Mouse (Mus musculus) adrenal gland, adult (tissue): Measurements from ENCODE around the gene Cltc.
"Not testable (repeated sequence)": the region's sequence is repeated elsewhere in the genome, so short reads cannot be mapped to it uniquely, and the experiment has no call there.

ENCODE experiments used
- DNase-seq, 2 experiments: peaks; one replicate each; pipeline ENCODE4 v3.0.0; 2022 to 2023; ENCODE audit warnings: low spot score in 1 of 2; ENCODE audit not compliant: inconsistent age in 2 of 2

Cltc gene

DNA sequence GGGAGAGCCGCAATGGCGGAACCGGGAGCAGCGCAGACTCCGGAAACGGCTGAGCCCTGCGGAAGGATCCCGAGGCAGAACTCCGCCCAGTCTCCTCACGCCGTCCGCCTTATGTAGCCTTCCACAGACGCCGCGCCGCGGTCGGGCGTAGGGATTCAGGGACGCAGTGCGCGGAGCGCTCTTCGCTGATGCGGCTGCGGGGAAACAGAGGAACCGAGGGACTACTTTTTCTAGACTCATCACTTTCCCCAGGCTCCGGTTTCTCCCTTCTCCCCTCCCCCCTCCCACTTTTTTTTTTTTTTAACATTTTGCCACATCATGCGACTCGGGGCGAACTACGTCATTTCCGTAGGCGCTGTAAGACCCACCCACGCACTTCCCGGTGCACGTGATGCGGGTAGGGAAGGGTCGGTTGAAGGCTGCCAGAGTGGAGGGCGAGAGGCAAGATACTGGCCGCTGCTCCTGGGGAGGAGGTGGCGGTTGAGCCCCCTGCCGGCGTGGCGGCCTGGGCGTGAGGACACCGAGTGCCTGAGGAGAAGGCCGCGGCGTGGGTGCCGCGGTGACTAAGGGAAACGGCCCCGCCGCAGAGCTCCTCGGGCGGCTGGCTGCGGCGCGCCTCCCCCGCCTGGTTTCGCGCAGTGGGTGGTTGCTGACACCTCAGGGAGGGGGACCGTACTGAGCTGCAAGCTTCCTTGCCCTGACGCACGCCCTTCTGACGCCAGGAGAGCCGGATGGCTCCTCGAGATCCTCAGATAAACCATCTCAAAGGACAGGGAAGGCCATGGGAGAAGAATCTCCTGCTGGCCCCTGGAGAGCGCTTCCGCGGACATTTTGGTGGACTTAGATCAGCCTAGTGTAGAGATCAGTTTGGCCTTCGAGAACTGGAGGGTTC, at the start of gene Cltc:
Gene Cltc (minus strand): TSS at position 86 of the 892 bp plus-strand sequence.
- peak; percentile 97 to 99 for DNase-seq

DNA sequence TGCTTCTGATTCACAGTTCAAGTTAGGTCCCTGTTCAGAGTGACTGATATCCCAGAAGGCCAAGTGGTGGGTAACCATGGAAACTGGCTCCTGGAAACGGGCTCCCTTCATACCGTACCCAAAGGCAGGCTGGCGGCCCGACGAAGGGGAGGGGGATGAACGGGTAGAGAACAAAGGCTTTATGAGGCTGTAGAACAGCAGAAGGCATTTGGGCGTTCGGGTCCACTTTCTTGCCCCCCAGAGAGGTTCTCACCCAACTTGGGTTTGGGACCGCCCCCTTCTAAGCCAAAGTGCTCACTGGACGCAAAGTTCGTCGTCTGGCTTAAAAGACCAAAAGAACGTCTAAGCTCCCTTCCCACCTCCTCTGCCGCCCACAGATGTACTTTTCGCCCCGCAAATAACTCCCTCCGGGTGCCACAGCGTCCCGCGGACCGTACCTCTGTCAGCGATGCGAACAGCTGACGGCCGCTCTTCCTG, 49.7 kb upstream of the Cltc start:
- peak; percentile 65 to 89 for DNase-seq

DNA sequence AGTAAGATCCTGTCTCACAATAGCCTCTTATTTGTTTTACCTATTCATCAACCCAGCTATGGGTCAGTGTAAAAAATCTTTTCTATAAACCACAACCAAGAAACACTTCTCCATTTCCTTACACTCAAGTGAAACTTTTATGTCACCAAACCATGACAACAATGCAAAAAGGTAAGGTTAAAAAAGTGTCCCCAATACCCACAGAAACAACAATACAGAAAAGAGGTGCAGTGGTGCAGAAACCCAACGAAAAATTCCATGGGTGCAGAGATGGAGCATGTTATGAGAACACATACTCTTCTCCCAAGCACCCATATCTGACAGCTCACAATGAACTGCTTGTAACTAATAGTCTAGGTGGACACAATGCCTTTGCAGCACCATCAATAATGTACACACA, 36.8 kb upstream of the Cltc start:
- DNase-seq, result no peak

DNA sequence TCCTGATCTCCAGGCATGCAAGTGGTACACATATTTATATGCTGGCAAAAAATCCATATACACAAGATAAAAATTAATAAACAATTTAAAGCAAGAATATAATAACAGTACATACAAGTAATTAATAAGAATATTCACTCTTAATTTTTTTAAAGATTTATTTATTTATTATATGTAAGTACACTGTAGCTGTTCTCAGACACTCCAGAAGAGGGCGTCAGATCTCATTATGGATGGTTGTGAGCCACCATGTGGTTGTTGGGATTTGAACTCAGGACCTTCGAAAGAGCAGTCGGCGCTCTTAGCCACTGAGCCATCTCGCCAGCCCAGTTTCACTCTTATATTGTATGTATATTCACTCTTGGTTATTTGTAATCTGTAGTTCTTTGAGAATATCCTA, 30.1 kb upstream of the Cltc start:
- DNase-seq, result not testable (repeated sequence)

DNA sequence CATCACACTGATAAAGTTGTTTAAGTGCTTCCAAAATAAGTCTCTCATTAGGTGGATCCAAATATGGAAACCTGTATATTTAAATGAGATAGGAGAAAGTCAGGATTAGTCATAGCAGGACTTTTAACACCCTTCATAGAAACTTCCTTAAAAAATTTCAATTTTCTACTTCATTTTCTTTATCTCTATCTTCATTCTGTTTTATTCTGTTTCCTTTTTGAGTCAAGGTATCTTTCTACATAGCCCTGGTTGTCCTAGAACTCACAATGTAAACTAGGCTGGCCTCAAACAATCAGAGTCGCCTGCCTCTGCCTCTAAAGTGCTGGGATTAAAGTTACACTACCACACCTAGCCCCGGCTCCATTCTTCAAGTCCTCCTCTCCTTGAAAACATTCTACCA, 28.4 kb upstream of the Cltc start:
- DNase-seq, result no peak

DNA sequence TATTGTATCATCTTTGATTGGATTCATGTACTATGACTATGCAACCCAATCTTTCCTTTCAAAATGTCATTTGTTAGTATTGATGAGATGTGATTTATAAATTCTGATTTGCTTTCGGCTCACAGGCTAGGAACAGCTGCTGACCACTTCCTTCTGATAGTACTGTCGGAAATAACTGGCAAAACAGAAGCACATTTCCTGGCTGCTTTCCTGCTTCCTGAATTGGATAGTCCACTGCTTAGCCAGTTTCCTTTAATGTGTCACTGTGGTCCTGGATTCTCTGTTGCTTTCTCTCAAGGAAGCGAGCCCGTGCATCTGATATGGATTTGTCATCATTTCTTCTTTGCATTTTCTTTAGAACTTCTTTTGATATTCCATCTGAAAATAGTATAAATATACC, 12.5 kb upstream of the Cltc start:
- no peak for DNase-seq

DNA sequence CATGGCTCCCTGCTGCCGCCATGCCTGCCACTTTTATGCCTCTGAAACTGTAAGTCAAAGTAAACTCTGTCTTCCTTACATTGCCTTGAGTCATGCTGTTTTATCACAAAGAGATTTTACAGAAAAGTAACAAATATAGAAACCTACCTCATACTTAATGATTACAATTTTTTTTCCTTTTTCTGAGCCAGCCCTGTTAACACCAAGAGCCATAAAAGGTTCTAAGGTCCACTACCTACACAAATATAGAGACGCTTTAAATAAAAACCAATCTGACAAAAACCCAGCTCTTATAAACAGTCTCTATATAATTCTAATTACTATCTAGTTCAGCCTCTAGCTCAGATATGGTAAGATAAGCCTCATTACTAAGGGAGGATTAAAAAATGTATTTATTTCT, 7.1 kb upstream of the Cltc start:
- no peak for DNase-seq

DNA sequence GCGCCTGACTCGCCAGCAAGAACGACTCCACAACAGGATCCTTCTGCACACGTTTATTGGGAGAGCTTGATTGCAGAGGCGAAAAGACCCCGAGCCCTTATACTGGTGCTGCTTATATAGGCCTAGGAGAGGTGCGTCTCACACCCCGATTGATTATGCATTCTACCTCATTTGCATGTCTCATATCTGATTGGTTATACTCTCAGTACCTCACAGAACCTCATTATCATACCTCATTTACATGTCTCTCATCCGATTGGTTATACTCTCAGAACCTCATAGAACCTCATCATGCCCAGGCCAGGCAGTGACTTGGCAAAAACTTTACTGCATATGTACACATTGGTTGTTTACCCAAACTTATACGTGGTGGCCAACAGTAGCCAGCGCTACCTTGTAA, 5.8 kb upstream of the Cltc start:
- not testable (repeated sequence) for DNase-seq

DNA sequence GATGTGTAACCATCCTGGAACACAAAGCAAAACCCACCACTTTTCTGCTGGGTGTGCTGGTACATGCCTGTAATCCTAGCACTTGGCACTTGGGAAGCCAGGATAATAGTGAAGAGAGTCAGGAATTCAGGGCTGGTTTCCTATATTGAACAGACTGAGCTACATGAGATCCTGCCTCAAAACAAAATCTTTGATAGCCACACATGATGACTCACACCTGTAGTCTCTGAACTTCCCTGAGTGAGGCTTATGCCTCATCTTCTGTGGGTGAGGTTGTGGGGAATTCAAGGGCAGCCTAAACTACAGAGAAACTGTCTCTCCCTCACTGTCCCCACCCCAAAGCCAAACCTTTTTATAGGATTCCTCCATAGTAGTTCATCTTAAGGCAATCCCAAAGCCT, 3.0 kb upstream of the Cltc start:
- peak in 1 of 2 experiments; percentile 69 for DNase-seq

DNA sequence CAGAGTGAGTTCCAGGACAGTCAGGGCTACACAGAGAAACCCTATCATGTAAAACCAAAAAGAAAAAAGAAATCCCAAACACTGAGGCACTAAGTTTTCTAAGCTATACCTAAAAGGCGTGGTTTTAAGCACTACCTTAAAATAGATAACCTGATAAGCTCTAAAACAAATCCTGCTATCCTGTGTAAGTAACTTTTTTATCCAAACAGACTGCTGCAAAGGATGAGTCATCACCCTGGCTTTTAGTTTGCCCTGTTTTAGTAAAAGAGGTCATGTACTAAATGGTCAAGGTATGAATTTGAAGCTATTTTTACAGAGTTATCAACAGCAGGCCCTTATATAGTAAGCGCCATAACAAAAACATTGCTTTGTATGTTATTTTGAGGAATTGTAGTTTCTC, 2.5 kb upstream of the Cltc start:
- DNase-seq, result peak in 1 of 2 experiments; percentile 54

DNA sequence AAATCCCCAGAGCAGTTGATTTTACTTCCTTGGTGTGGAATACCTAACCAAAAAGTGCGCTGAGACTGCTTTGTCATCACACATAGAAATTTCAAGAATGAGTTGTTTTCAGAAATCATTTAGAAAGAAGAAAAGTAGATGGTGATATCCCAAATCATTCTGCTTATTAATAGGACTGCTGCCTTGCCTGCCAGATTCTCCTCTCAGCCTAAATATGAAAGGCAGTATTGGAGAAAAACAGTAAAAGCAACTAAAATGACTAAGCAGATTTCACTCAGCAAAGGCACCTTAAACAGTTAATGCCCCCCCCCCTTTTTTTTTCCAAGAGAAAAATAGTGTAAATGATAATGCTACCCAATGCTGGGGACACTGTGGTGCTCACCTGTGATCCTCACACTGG, 1.9 kb upstream of the Cltc start:
- DNase-seq, result peak in 1 of 2 experiments; percentile 28

DNA sequence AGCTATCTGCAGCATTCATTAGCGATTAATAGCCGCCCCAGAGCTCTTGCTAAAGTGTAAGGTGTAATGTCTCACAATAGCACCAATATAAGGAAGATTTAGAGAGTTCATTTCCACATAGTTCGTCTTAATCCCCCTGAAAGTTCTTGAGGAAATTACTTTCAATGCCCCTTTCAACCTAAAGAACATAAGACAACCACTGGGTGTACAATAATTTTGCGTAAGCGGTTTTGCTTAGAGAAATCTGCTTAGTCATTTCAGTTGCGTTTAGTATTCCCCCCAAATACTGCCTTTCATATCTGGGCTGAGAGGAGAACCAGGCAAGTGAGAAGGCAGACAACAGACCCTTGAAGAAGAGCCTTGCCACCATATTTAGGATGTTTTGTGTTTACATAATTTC, 1.2 kb upstream of the Cltc start:
- no peak for DNase-seq

DNA sequence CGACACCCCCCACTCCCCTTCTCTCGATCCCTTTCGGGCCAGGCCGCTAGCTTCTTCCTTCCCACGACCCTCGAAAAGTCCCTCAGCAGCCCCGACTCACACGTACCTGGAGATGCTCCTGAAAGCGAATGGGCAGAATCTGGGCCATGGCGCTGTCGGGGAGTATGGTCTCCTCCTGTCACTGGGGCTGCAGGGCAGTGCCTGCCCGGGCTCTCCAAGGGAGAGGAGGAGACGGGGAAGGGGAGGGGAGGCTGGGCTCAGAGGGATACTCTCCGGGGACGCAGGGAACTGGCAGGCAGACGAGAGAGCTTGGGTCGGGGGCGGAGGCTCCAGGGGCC, 254 bp downstream of the Cltc start:
- no peak for DNase-seq

DNA sequence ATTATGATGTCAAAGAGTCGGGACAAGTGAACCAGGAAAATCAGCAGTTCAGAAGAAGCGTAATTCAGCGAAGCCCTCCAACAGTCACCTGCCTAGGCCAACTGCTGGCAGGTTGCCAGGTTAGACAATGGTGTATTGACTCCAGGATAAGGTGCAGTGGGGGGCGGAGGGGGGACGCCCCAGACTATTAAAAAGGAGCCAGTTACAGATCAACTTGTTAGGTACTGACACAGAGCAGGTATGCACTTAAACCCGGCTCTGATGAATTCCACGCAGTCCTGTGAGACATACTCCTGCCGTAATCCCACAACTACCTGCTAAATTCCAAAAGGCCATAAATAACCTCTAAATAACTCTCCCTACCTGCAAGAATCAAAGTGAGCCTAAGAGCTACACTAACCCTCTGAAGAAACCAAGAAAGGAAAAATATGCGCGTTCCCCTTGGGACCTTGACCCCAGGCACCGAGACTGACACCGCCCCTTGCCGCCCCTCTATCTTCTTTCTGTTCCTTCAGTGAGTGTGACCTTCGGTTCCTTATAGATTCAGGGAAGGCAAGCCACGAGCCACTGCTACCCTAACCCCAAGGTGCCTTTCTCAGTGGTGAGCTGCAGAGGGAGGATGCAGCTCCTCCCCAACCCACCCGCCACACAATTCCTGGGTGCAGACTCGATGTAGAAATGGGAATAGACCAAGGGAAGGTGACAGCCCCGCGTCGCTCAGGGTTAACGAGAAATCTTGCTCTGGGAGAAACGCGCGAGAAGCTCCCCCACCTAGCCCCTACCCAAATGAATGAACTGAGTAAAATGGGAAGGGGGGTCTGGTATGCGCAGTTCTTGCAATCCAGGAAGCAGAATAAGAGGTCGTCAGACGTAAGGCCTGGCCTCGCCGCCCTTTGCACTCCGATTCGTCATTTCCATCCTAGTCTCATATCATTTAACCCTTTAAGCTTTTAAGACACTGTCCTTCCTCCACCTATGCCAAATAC, 916 bp downstream of the Cltc start:
- peak; percentile 49 to 80 for DNase-seq

DNA sequence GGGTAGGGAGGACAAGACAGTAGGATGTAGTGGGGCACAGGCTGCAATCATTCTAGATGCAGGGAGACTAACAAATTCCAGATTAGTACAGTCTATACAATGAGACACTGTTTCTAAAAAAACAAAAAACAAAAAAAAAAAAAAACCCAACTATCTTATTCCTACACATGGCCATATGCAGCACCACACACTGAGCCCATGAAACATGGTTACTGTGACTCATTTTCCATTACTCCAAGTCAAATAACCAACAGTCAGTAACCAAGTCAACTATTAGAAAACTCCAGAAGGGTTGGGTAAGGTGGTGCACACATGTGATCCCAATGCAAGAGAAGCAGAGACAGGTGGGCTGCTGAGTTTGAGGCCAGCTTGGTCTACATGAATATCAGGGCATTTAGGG, 5.0 kb downstream of the Cltc start:
- DNase-seq, result no peak

DNA sequence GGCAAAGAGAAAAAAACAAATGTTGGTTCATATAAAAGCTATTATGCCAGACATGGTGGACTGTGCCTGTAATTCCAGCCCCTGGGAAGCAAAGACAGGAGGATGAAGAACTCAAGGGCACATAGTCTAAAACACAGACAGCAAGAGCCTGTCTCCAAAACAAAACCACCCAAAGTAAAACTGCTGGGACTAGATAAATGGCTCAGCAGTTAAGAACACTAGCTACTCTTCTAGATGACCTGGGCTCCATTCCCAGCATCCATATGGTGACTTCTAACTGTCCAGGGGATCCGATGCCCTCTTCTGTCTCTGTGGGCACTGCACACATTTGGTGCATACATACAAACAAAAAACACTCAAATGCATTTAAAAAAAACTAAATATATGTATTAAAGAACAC, 6.4 kb downstream of the Cltc start:
- no peak for DNase-seq

DNA sequence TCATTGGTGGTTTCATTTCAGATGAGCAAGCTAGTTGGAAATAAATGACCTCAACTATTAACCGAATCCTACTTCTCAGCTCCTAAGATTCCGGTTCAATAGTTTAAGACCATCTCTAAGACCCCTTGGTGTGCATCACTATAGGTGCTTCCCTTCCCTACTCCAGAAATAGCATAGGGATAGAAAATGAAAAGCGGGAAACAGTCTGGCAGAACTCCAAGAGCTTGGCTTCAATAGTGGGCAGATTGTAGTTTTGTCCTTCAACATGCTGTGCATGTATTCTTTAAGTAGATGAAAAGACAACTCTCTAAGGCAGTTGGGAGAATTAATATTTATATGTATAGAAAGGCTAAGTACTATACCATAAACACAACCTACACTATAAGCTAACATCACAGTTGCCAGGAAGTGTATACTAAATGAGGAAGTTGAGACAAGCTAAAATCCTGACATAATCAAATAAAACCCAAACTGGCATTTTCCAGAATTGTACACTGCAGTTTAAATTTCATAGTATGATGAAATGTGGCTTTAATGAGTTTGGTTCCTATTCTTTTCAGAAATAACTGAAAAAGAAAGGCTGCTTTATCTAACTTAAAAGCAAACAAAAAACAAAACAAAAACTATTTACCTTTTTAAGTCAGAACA, 7.5 kb downstream of the Cltc start:
- DNase-seq, result peak in 1 of 2 experiments; percentile 48

DNA sequence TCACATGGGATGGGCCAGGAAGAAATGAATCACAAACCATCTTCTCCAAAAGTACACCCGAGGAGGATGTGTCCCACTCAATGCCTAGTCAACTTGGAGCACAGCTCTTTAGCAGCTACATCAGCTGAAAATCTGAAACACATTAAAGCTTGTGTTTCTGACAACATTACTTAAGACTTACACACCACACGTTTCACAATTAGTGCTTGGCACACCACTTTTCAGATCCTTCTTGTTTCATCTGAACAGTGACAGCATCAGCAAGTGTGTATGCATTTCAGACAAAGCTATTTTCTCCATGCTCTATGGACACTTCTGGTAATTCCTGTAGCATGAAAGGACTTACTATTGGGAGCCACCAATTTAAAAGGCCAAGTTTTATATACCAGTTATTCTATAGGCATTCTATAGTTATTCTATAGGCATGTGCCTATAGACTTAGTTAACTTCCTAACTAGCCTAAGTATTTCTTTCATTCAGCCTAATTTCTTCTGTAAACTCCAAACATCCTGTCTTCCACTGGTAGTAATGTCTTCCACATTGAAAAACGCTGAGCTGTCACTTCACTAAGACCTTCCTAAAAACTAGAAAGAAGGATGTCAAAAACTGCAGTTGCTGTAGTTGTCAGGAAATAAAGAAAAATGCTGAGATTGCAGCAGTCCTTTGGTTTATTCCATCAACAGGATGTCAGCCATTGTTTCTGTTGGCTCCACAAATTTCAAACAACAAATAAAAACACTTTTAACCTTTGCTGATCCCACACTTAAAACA, 11.5 kb downstream of the Cltc start:
- DNase-seq, result peak in 1 of 2 experiments; percentile 41

DNA sequence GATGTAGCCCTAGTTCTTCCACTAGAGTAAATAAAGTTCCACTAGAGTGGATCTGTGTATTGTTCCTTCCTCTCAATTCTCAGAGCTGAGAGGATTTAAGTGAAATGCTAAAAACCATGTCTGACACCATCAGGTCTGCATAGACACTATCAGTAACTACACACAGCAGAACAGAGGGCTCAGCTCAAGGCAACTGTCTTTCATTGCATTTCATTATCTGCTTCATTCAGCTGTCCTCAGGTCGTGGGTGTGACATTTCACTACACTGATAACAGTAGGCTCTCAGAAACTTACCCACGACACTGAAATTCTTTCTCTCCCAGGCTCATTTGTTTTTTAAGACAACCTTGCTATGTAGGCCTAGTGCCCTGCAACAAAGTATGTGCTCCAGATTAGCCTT, 14.8 kb downstream of the Cltc start:
- no peak for DNase-seq

DNA sequence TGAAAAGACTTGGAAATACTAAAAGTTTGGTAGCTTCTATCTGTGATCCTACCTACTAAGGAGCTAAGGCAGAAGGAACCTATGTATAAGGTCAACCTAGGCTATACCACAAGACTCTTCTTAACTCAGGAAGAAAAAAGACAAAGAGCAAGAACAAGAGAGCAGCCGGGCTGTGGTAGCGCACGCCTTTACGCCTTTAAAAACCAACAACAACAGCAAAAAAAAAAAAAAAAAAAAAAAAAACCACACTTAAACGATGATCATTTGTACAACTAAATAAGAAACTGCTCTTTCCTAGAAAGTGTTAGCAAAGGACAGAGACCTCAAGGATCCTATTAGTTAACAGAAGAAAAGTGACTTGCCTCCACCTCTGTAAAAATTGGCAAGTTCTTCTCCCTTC, 15.9 kb downstream of the Cltc start:
- no peak for DNase-seq

DNA sequence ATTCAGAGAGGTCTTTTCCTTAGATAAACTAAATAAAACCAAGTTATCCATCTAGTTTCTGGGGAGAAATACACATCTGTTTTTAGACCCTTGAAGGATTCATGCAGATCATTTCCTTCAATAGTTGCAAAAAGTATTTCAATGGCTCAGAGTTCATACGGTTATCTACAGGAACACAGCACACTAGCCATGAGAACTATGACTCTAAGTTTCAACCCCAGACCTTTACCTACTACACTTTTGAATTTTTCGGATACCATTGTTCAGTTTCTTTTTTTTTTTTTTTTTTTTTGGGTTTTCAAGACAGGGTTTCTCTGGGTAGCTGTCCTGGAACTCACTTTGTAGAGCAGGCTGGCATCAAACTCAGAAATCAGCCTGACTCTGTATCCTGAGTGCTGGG, 17.9 kb downstream of the Cltc start:
- DNase-seq, result no peak
